Mouse (Mus musculus) heart, postnatal 4 days (tissue): ENCODE measurements around the gene Shc3. TPM values are rescaled to one million over a fixed set of nuclear protein-coding genes. Genes with fewer than 3 reads are reported as not detected.

ENCODE experiments used
- DNase-seq: peaks from one replicate; pipeline ENCODE4 v3.0.0; 2021
- total RNA-seq, 2 experiments: library from RNA; stranded (reverse); gene quantifications; 2 replicates each; pipeline ENCODE4 v1.2.3; 2021

The Shc3 gene
- total RNA-seq, 2 experiments from 2014 or later, result 3.9 to 4.0 TPM

DNA sequence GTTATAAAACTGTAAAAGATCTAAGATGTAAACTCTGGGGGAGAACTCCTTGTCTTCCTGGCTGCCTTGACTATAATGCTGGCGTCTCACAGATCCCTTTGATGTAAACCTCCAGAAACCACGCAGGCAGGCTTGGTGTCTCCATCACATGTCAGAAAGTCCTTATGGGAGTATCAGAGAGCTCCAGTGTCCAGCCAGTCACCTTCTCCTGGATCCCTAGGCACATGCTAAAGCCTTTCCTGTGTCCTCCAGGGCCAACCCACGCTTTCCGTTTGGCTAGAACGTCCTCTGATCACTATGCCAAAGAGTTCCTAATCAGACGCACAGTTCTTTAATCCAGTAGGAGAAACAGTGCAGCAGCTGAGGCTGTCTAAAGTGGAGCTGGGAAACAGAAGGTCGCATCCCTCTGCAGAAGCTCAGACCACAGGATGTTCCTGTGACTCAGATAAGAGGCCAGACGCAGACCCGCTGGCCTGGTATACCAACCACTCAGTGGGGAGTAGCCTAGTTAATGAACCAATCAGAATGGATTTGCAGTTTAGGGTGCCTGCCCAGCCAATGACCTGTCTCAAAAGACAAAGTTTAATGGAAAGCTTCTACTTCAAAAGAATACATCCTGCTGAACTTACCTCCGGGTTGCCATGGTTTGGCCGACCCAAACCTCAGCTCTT, 88.7 kb downstream of the Shc3 start:
- DNase-seq, result no peak

GRCm38 (mm10) chr13:51479826-51480225, 89.4 kb downstream of the Shc3 start:
- DNase-seq, result no peak

DNA sequence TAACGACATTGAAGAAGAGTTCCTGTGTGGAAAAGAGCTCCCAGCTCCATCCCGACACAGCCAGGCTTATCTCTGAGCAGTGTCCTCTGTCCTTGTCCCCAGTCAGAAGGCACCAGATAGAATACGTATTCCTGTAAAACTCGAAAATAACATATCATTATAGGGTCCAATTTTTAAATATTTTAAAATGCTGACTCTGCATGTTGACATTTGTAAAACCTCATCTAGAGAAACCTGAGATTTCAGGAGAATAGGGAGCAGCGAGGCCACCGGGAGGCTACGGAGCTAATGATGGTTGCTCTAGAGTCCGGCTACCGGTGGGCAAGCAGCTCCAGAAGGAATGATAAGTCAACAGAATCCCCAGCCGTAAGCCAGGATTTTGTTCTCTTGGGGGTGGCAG, 92.2 kb downstream of the Shc3 start:
- no peak for DNase-seq

DNA sequence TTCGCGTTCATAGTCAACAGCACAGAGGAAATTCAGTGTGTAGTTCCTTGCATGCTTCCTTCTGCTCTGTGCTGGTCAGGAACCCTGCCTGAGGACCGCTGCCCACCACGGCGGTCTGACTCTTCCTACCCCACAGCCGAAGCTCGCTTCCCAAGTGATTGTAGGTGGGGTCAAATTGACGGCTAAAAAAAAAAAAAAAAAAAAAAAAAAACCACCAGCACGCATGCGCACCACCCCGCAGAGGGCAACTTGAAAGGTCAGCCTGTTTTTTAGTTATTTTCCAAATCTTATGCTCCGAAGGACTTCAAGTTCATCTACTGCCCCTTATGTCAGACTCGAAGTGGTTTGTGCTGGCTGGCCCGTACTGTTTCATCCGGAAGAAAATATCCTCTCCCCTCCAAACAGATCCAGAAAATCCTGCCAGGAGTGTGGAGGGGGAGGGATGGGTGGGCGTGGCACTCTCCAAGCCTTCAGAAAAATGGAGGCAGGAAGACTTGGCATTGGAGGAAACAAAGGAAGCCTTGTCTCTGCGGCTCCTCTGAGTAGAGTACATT, 100.4 kb downstream of the Shc3 start:
- no peak for DNase-seq

DNA sequence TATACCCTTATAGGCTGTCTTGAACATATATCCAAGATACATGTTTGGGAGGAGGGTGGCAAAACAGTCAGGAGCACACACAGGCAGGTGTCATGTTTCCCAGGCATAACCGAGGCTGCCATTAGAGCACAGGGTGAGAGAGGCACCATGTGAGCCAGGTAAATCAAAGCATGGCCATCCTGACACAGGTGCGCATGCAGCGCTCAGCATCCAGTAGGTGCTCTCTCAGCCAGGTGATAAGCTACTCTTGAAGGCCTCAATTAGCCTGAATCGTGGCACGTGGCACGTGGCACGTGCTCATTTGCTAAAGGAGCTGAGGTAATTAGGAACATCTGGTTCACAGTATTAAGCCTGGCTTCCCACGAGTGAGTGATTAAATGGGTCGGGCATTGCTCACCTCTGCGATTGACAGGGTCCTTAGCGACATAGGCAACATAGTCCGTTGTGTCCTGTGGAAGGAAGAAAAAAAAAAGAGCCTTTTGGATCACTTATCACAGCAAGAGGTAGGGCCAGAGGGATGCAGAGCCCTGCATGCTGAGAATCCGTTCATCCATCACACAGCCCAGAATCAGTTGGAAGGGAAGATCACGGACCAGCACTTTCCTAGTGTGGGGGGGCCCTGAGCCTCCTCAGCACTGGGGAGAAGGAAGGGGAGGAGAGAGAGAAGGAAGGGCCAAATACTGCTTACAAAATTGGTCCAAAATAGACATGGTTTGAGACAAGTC, 102.9 kb downstream of the Shc3 start:
- DNase-seq, result no peak

DNA sequence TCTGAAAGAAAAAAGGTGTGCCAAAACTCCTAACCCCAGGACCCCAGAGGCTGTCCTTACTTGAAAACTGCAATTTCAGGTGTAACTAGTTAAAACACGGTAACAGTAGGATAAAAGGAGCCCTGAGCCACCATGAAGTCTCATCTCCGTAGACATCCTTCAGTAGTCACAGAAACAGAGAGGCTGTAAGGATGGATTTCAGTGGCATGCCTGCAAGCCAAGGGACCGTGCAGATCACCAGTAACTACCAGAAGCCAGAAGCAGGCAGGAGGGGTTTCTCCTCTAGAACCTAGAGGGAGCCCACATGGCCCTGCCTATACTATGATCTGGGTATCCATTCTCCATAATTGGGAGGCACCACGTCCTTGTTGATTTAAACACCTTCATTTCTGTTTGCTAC, 104.9 kb downstream of the Shc3 start:
- DNase-seq, result no peak

GRCm38 (mm10) chr13:51456190-51456878, 112.9 kb downstream of the Shc3 start:
- DNase-seq, result no peak

DNA sequence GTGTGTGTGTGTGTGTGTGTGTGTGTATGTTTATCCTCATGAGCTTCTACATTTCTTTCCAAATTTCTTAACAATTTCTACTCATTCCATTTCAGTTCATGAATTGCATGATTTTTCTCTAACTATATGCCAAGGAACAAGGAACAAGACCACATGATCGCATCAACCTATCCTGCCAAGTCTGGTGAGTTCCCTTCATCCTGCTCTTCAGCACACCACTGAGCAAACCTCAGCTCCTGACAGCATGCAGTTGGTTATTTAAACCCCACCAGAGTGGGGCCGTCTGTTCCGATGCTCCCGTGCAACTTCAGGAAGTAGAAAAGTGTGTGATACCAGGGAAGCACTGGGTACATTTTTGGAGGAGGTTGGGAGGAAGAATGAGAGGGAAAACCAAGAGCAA, 122.7 kb downstream of the Shc3 start:
- DNase-seq, result no peak

DNA sequence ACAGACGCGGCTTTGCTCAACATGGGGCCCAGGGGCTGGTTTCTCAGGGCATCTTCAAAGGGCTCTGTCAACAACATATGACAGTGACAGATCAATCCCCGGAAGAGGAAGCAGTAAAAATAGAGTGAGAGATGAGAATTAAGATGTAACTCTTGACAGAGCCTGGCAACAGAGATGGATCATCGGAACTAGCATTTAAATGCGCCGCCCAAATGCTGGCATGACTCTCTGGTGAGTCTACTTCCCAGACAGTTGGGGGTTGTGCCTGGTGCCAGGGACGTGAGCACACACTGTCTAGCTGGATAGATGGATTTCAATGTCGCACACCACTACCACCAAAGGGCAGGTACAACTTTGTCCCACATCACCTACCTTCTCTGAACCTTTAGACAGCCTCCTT, 126.3 kb downstream of the Shc3 start:
- no peak for DNase-seq

- no peak for DNase-seq
These were observed 131.8 kb downstream of the Shc3 start for GRCm38 (mm10) chr13:51437105-51438085.

DNA sequence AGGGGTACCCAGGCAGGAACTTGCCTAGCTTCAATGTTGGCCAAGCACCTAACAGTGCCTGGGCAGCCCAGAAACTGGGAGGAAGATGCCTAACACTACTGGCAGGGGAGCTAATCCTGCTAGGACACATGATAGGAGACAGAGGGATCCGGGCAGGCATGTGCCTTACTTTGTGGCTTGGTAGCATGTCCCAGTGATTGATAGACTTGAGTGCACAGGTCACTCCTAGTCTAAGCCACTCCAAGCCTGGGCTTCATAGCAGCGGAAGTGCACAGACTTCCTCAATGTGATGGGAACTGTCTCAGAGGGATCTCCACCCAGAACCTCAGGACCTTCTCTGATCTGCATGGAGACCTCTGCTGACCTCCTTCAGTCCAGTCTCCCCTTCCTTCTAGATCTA, 134.1 kb downstream of the Shc3 start:
- no peak for DNase-seq

DNA sequence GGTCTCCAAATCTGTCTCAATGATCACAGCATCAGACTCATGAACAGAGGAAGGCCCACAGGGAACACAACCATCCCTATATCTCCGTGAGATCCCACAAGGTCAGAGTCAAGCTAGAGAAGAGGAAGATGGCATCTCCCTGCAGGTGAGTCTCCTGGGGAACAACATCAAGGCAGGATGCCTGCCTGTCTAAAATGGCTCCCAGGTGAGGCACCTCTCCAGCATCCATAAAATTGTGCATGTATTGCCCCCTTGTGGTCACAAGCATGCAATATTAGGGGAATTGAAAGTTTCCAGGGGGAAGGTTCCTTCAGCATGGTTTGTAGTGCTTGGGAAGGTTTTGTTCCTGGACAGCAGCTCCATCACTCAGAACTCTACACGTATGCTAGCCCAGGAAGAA, 134.8 kb downstream of the Shc3 start:
- no peak for DNase-seq

DNA sequence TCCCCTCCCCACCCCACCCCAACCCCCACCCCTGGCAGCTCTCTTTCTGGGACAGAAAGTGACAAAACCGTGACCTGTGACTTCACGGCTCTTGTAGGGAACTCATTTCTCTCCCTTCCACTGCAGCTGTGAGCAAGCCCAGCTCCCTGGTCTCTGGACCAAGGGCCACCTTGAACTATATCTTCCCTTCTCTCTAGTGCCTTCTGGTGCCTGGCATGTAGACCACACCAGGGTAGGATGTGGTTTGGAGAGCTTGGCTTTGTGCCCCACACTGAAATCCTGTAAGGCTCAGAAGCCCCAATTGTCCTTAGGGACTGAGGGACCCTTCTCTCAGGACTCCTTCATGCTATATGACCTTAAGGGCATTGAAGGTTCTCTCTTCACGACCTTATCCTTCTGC, 135.8 kb downstream of the Shc3 start:
- no peak for DNase-seq

DNA sequence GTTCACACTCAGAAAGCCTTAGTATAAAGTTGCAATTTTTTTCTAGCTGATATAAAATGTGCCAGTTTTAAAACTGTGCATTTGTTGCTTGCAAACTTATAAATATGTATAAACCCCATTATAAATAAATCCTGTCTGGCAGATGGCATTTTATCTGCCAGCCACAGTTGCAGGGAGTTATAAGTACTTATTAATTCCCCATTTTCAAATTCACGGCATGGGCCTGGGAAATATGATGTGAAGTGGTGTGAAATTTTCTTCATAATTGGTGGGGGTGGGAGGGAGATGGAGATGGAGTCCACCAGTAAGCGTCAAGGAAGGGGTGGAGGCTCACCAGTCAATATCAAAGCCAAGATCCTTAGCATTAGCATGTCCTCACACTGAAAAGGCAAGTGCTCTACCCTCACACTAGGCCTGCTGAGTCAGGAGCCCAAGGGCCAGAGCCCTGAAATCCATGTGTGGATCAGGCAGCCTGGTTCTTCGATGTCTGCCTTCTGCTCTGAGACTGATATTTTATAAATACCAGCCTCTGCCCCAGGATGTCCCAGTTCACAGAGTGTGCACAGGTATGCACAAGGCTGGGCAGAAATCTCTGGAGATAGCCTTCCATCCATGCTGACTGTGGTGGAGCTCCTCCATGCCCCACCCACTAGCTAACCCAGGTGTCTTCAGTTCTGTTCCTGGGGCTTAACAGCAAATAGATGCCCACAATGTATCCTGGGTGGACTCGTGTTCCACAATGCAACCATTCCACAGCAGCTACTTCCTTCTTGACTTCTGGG, 143.4 kb downstream of the Shc3 start:
- DNase-seq, result no peak

DNA sequence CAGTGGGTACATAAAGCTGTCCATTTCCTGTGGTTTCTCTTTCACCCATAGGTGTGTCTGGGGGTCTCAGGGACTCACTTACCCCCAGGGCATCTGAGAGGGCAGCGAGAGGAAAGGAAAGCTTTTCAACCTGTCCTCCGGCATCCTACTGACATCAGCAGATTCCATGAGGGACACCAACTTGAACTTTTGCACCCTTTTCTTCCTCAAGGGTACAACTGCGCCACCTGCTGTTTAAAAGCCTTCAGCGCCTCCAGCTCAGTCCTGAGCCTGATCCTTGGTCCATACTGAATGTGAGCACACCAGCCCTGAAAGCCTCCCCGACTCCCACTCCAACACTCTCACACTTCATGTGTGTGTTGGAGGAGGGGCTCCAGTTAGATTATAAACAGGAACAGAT, 144.6 kb downstream of the Shc3 start:
- peak; percentile 84 for DNase-seq

DNA sequence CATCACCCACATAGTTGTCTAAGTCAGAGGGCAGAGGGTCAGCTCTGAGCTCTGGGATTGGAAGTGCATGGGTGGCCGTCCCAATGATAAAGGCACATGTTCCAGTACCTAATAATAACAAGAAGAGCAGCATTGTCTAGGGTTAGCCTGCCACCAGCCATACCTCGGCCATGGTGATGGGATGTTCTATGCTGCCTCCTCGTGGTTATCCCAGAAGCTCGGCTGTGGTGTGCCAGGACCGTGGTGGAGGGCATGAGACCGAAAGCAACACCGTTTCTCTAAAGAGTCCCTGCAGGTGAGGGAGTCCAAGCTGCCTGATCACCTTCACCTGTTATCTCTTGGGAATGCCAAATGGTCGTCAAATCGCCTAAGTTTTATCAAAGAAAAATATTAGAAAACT, 145.6 kb downstream of the Shc3 start:
- no peak for DNase-seq

GRCm38 (mm10) chr13:51420861-51421260, 148.4 kb downstream of the Shc3 start:
- no peak for DNase-seq

GRCm38 (mm10) chr13:51419501-51419900, 149.7 kb downstream of the Shc3 start:
- DNase-seq, result no peak

DNA sequence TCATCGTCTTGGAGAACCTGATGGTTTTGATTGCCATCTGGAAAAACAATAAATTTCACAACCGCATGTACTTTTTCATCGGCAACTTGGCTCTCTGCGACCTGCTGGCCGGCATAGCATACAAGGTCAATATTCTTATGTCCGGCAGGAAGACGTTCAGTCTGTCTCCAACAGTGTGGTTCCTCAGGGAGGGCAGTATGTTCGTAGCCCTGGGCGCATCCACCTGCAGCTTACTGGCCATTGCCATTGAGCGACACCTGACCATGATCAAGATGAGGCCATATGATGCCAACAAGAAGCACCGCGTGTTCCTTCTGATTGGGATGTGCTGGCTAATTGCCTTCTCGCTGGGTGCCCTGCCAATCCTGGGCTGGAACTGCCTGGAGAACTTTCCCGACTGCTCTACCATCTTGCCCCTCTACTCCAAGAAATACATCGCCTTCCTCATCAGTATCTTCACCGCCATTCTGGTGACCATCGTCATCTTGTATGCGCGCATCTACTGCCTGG, 150.2 kb downstream of the Shc3 start:
- DNase-seq, result no peak

DNA sequence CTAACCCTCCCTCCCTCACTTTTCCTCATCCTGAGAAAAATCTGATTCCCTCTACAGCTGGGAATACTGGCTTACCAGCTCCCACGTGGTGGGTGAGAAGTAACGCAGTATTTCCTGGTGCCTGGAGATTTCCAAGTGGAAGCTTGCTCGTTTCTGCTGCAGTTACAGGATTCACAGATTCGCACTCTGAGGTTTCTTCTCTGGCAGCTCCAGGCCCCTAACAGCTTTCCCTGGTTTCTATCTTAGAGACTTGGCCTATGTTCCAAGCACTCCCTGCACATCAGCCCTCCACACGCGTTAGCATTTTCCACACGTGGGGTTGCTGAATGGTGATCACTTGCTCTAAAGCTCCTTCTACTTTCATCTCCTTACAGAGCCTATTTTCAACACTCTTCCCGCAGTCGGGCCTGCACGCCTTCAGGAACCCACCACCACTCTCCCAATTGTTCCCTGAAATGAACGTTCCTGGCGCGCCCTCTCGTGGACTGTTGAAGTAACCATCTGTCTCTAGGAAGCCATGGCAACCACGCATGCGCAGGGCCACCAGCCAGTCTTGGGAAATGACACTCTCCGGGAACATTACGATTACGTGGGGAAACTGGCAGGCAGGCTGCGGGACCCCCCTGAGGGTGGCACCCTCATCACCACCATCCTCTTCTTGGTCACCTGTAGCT, 150.8 kb downstream of the Shc3 start:
- peak; percentile 97 for DNase-seq

DNA sequence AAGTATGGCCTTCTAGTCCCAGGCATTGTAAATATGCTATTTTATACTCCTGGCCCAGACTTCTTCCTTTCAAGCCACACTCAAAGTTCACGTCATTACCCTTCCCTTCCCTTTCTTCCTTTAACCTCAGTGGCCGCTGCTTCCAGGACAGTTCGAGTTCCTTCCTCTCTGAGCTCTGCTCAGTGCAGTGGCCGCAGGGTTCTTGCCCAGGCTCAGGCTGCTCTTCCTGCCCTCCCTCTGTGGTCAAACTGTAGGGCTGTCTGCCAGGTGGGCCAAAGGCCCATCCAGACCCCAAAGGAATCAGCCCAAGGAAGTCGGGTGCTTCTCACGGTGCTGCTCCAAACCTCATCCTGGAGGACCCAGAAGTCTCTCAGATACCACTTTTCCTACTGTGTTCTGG, 151.4 kb downstream of the Shc3 start:
- peak; percentile 45 for DNase-seq
